ENCODE assay signal across 15 mouse cellular contexts in the genomic region with DNA sequence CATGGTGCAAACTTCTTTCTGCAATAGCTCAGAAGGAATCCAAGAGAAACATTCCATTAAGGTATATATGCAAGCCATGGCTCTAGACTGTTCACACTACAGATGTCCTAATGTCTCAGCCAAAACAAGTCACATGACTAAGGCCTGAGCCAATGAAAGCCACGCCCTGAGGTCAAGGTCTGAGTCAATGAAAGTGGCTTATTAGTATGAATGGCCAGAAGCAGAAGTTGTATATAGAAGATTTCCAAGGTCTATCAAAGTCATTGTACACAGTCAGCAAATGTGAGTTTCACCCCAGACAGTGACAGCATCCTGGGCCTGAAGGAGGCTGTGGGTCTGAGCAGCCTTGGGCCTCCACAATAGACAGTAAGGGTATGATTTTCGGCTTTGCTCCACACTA. TPM values are rescaled to one million over a fixed set of nuclear protein-coding genes. Genes with fewer than 3 reads are reported as not detected.
A peak's percentile ranks its signal among the peaks of the same experiment; 100 is the strongest.
DNase-seq lines count a peak whose midpoint lies in the region; ATAC-seq and TF ChIP-seq lines count a peak whose summit lies in the region.
"Had no signal": no experiment of that assay in that cellular context is flagged by ENCODE, and none has a peak within 500 bp of the region (broad histone marks: within the 10 kb centered on the region; RNA-seq: fewer than 3 reads in every experiment).

No protein-coding gene starts in this region.

- TF ChIP-seq CTCF in gastrocnemius, adult 2 months (IDR thresholded peaks at IDR 0.05): no peak

- H3K27ac ChIP-seq in gastrocnemius, adult 2 months: no peak overlapping the region
- H3K27ac ChIP-seq: hindbrain, embryonic 14.5 days; macrophage; midbrain, embryonic 15.5 days had no signal

- intact Hi-C loops in gastrocnemius, adult 2 months (cut with DNase I): no loop called here

- no peak overlapping the region for H3K4me3 ChIP-seq in gastrocnemius, adult 2 months
- H3K4me3 ChIP-seq: midbrain, embryonic 15.5 days had no signal

- peak; percentile 58 for DNase-seq in kidney, adult 9 months
- DNase-seq in kidney, postnatal 10 days: no peak
- DNase-seq in 3134 (ENCODE audit: extremely low read depth, insufficient read length, low spot score) (peak; percentile 12), 416B (ENCODE audit: low read depth) (peak; percentile 49)
- no peak for DNase-seq in gastrocnemius, adult 2 months
- DNase-seq in thymus, adult 18-20 months: no peak
- DNase-seq: adrenal gland, postnatal 36 days; cerebellum, adult 2 months; liver, postnatal 0 days had no signal

- peak; percentile 56 for ATAC-seq in granulocyte monocyte progenitor cell, adult 5-6 weeks (replicated peaks; ENCODE audit: poor library complexity, severe bottlenecking)
- ATAC-seq: forebrain, embryonic 16.5 days; intestine, embryonic 16.5 days; liver, postnatal 0 days; midbrain, embryonic 15.5 days had no signal

RNA-seq across cellular contexts. Expression of a gene that starts 52.2 kb away (rescaled TPM):
- 16.4 and 29.8 TPM in 2 replicates for total RNA-seq in granulocyte monocyte progenitor cell, adult 5-6 weeks (2014; fragmentation: Nextera tagmentation)
- 14.1 and 23.2 TPM in 2 replicates for total RNA-seq in granulocyte monocyte progenitor cell, adult 5-6 weeks (2017)
- total RNA-seq in gastrocnemius, adult 2 months (2021): 10 to 100 TPM; 19.1 to 21.6 TPM

Comparison
In these comparisons a context has a peak if more than half of its experiments do, and no peak if none do; other contexts are left out.
1. DNase-seq: peak in kidney, adult 9 months (single experiment), 3134 (single experiment) and 416B (single experiment); none in kidney, postnatal 10 days (single experiment), gastrocnemius, adult 2 months (single experiment) and thymus, adult 18-20 months (0 of 2).